Mouse (Mus musculus): ENCODE data around the gene 2510039O18Rik. TPM values are rescaled to one million over a fixed set of nuclear protein-coding genes. Genes with fewer than 3 reads are reported as not detected.

Gene 2510039O18Rik
- total and polyA plus RNA-seq, 3 experiments: 48.3 to 59.9 TPM; not detected in 1

DNA sequence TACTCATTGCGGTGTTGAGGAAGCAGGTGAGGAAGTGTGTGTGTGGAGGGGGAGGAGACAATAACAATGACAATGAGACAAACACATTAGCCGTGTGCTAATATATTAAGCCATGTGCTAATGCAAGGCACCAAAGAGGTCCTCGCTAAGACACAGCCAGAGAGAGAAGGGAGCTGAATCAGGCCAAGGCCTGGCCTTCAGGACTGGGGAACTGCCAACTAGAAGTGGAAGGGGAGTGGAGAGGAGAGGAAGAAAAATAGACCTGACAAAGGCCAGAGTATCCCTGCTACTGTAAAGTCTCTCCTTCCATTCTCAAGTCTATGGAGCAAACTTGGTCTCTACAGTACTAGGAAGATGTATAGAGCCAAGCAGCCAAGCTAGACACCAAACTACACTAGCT lies 37.1 kb upstream of the 2510039O18Rik start:
- H3K9ac ChIP-seq (ENCODE audit: control insufficient read depth, low read depth, low read length, poor library complexity, severe bottlenecking): peak overlapping the region; percentile 98
- H3K36me3 ChIP-seq (ENCODE audit: control insufficient read depth in 1 of 2, insufficient read depth in 2 of 2, low read length in 2 of 2): peaks cover 0 to 12% of the 10 kb centered on the region in 2 experiments; a peak in 3 of 4 replicates
- H3K27me3 ChIP-seq (ENCODE audit: control insufficient read depth in 1 of 2, insufficient read depth in 2 of 2, low read length in 2 of 2): no peaks in the 10 kb centered on the region
- no peak overlapping the region for H3K27ac ChIP-seq (ENCODE audit: control insufficient read depth, low read depth, low read length)
- no peaks in the 10 kb centered on the region for H3K9me3 ChIP-seq (replicated peaks; ENCODE audit: insufficient read depth, low read length)
- peaks cover 0 to 22% of the 10 kb centered on the region in 2 experiments for H3K4me1 ChIP-seq (ENCODE audit: control insufficient read depth in 1 of 2, insufficient read depth in 2 of 2, low read length in 2 of 2)
- TF ChIP-seq MEF2A (IDR thresholded peaks at IDR 0.05; ENCODE audit: extremely low read depth, insufficient replicate concordance, low read depth, low read length, poor library complexity, severe bottlenecking): no peak
- TF ChIP-seq MAX (IDR thresholded peaks at IDR 0.05; ENCODE audit: low read length): 0 out of 2 replicates have a peak, but pooled peaks have one; percentile 20
- TF ChIP-seq MXI1 (IDR thresholded peaks at IDR 0.05; ENCODE audit: low read depth, low read length): peak; percentile 26; the same call in 1 of the 2 replicates
- TF ChIP-seq SIN3A (IDR thresholded peaks at IDR 0.05; ENCODE audit: low read length): no peak
- peak; percentile 8 for DNase-seq (ENCODE audit: low read depth, low spot score)
- peak overlapping the region; percentile 99 to 100 for H3K4me3 ChIP-seq (ENCODE audit: control insufficient read depth in 1 of 2, insufficient read depth in 1 of 2, low read depth in 2 of 2, low read length in 2 of 2)
- peaks cover 19% of the 10 kb centered on the region for H3K79me2 ChIP-seq (ENCODE audit: control insufficient read depth, insufficient read depth, low read length, poor library complexity)

DNA sequence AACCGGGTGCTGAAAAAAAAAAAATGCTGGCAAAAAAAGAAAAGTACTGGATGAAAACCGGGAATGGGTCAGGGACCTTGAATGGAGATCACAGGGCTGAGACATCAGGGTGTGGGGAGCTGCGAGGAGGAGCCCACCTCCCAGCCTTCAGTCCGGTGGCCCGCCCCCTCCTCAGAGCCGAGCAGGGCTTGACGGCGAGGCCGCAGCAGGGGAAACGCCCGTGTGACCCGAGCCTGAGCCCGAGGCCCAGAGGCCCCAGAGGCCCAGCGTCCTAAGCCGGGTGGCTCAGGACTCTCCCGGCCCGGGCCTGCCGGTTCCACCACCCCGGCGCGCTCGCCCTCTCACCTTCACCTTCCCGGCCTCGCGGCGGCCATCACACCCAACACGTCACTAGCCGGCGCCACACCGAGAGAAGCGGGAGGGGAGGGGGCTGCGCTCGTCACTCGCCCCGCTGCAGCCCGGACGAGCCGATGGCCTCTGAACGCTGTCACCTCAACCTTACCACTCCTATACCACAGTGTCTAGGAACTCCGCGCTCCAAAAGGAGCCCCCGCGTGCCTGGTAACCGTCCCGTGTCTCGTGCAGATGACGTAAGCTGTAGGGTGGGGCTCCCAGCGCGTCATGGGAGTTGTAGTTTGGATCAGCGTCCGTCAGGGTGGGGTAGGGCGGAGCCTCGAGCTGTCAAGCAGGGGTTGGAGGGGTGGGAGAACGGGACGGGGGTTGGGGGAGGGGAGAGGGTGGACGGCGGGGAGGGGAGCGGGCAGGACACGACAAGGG lies 36.2 kb upstream of the 2510039O18Rik start, which contains the start of gene Mfn2:
Mfn2 (minus strand) TSS at position 392 of the 777 bp plus-strand sequence.
- DNase-seq (ENCODE audit: low read depth, low spot score): peak; percentile 95
- Histone ChIP-seq H3K4me1 (ENCODE audit: control insufficient read depth in 1 of 2, insufficient read depth in 2 of 2, low read length in 2 of 2) (peaks cover 0 to 22% of the 10 kb centered on the region in 2 experiments), H3K27ac (ENCODE audit: control insufficient read depth, low read depth, low read length) (peak within 1 kb of the TSS; percentile 93), H3K4me3 (ENCODE audit: control insufficient read depth in 1 of 2, insufficient read depth in 1 of 2, low read depth in 2 of 2, low read length in 2 of 2) (peak within 1 kb of the TSS; percentile 99 to 100), H3K36me3 (ENCODE audit: control insufficient read depth in 1 of 2, insufficient read depth in 2 of 2, low read length in 2 of 2) (peaks cover 0 to 12% of the 10 kb centered on the region in 2 experiments; a peak in 3 of 4 replicates), H3K9ac (ENCODE audit: control insufficient read depth, low read depth, low read length, poor library complexity, severe bottlenecking) (peak within 1 kb of the TSS; percentile 98), H3K79me2 (ENCODE audit: control insufficient read depth, insufficient read depth, low read length, poor library complexity) (peaks cover 19% of the 10 kb centered on the region), H3K27me3 (ENCODE audit: control insufficient read depth in 1 of 2, insufficient read depth in 2 of 2, low read length in 2 of 2) (no peaks in the 10 kb centered on the region), H3K9me3 (replicated peaks; ENCODE audit: insufficient read depth, low read length) (no peaks in the 10 kb centered on the region)
- TF ChIP-seq TAL1 (IDR thresholded peaks at IDR 0.05; ENCODE audit: low read length) (no peak), SMC3 (IDR thresholded peaks at IDR 0.05; ENCODE audit: low read depth, low read length) (no peak), ZMIZ1 (IDR thresholded peaks at IDR 0.05; ENCODE audit: low read depth, low read length) (no peak), KAT2A (conservative IDR thresholded peaks at IDR 0.05; ENCODE audit: low read depth, low read length) (peak; percentile 92), MAFK (IDR thresholded peaks at IDR 0.05; ENCODE audit: borderline replicate concordance, low read depth, low read length) (no peak), BHLHE40 (IDR thresholded peaks at IDR 0.05; ENCODE audit: borderline replicate concordance, low read depth, low read length) (peak; percentile 30; the same call in 1 of the 2 replicates), POLR2AphosphoS5 (IDR thresholded peaks at IDR 0.05; ENCODE audit: borderline replicate concordance, low read depth, low read length) (no peak), MYC (IDR thresholded peaks at IDR 0.05; ENCODE audit: low read depth, low read length) (no peak), CTCF (IDR thresholded peaks at IDR 0.05 in 2 of 3, conservative IDR thresholded peaks at IDR 0.05 in 1 of 3; ENCODE audit: control insufficient read depth in 1 of 3, insufficient read depth in 1 of 3, low read depth in 2 of 3, low read length in 3 of 3, poor library complexity in 1 of 3, severe bottlenecking in 1 of 3) (no peak), TCF12 (IDR thresholded peaks at IDR 0.05; ENCODE audit: low read depth, low read length) (peak; percentile 39; the same call in 1 of the 2 replicates), SIN3A (IDR thresholded peaks at IDR 0.05; ENCODE audit: low read length) (peak; percentile 93), ZC3H11A (IDR thresholded peaks at IDR 0.05; ENCODE audit: low read depth, low read length) (no peak), CHD2 (IDR thresholded peaks at IDR 0.05; ENCODE audit: low read length) (peak; percentile 36), USF1 (IDR thresholded peaks at IDR 0.05; ENCODE audit: low read depth, low read length) (peak; percentile 48; the same call in 1 of the 2 replicates), POLR2A (IDR thresholded peaks at IDR 0.05; ENCODE audit: control insufficient read depth in 1 of 2, insufficient read depth in 1 of 2, low read depth in 1 of 2, low read length in 2 of 2, poor library complexity in 1 of 2) (peak; percentile 59 to 74; a peak in 3 of 4 replicates), MEF2A (IDR thresholded peaks at IDR 0.05; ENCODE audit: extremely low read depth, insufficient replicate concordance, low read depth, low read length, poor library complexity, severe bottlenecking) (no peak), UBTF (IDR thresholded peaks at IDR 0.05; ENCODE audit: borderline replicate concordance, insufficient read depth, low read depth, low read length) (no peak), HCFC1 (IDR thresholded peaks at IDR 0.05; ENCODE audit: low read depth, low read length) (peak; percentile 98), TBP (IDR thresholded peaks at IDR 0.05; ENCODE audit: low read depth, low read length) (no peak), MAZ (IDR thresholded peaks at IDR 0.05; ENCODE audit: low read depth, low read length) (peak; percentile 99), E2F4 (IDR thresholded peaks at IDR 0.05; ENCODE audit: borderline replicate concordance, low read depth, low read length) (no peak), MYB (IDR thresholded peaks at IDR 0.05; ENCODE audit: low read depth, low read length) (no peak), MAX (IDR thresholded peaks at IDR 0.05; ENCODE audit: low read length) (no peak; the same call in none of the 2 replicates), ELF1 (IDR thresholded peaks at IDR 0.05; ENCODE audit: low read depth, low read length) (0 out of 2 replicates have a peak, but pooled peaks have one; percentile 17), ZKSCAN1 (IDR thresholded peaks at IDR 0.05; ENCODE audit: low read depth, low read length) (no peak), RCOR1 (IDR thresholded peaks at IDR 0.05; ENCODE audit: low read depth, low read length) (no peak), EP300 (IDR thresholded peaks at IDR 0.05; ENCODE audit: low read depth in 1 of 2, low read length in 2 of 2) (no peak), ZNF384 (IDR thresholded peaks at IDR 0.05; ENCODE audit: low read depth, low read length) (no peak)
